Mouse (Mus musculus): Measurements from ENCODE around the gene Kalrn.

DNA sequence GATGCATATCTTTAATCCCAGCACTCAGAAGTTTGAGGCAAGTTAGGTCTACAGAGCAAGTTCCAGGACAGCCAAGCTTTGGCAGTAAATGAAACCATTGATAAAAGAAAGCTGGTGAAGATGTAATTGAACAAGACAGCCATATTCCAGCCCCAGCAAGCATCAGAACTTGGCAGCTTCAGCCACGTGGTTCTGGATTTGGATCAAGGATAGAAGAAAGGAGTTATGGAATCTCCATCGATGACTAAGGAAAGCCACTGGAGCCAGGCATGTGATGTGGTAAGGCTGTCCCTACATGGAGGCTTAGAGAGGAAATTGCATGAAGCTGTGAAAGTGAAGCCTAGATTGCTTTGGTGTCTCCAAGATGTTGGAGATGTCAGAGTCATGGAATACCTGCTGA is 40.7 kb upstream of the Kalrn start:
- TF ChIP-seq POLR2A (IDR thresholded peaks at IDR 0.05; ENCODE audit: extremely low read depth, insufficient read depth, low read length) (no peak), CTCF (IDR thresholded peaks at IDR 0.05; ENCODE audit: extremely low read depth, insufficient read depth, low read length) (no peak)
